Mouse (Mus musculus) megakaryocyte, embryonic 14.5 days (primary cell): ENCODE results near the gene Phb2.

Source experiments
- FLI1 ChIP-seq: IDR thresholded peaks from 2 replicates; pipeline ENCODE4 v1.6.1; 2012; ENCODE audit warnings: low read length, inconsistent platforms, mixed read lengths
- GATA1 ChIP-seq: IDR thresholded peaks from 3 replicates; pipeline ENCODE4 v1.6.1; 2012; ENCODE audit warnings: mixed read lengths, low read length, inconsistent platforms, borderline replicate concordance

DNA sequence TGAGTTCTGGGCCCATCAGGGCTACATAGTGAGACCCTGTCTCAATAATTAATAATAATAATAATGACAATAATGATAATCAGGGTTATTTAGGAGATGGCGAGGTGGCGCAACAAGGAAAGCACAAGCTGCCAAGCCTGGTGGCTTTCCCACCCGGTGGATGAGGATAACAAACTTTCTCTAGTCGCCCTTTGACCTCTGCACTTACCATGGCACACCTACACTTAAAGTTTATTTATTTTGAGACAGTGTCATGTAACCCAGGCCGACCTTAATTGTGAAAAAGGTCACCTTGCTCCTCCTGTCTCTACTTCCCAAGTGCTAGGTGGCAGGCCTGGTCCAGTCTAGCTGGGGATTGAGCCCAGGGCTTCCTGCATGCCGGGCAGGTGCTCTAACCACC, 13.4 kb upstream of the Phb2 start:
- TF ChIP-seq GATA1 = no peak
- no peak for TF ChIP-seq FLI1
